Mouse (Mus musculus) urinary bladder, adult 2 months (tissue): ENCODE measurements at regions not wholly inside any gene's neighbourhood (a gene's known extent, or its start where the extent isn't known, plus 50 kb on each side); places are given as distances from the start of the nearest gene placed in this dataset.
A peak's percentile ranks its signal among the peaks of the same experiment; 100 is the strongest.

ENCODE experiments used
- DNase-seq: peaks from one replicate; pipeline ENCODE4 v3.0.0; 2022; ENCODE audit warnings: low spot score

DNA sequence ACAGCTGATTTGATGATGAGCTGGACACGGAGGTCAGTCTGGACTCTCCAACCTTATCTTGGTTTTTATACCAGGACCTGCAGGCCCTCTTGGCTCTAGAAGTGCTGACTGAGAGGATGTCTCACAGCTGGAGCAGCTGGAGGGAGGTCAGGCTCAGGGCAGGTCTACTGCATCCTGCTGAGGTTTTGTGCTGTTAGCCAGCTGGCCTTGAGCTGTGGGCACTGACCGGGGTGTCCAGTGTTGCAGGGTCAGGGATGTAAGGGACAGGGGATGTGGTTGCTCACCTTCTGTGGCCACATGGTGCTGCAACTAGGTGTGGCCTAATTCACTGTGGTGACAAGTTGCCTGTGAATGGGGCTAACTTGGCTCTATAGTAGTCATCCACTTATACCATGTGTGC, 211.0 kb upstream of the Eef2kmt start:
- DNase-seq: no peak

DNA sequence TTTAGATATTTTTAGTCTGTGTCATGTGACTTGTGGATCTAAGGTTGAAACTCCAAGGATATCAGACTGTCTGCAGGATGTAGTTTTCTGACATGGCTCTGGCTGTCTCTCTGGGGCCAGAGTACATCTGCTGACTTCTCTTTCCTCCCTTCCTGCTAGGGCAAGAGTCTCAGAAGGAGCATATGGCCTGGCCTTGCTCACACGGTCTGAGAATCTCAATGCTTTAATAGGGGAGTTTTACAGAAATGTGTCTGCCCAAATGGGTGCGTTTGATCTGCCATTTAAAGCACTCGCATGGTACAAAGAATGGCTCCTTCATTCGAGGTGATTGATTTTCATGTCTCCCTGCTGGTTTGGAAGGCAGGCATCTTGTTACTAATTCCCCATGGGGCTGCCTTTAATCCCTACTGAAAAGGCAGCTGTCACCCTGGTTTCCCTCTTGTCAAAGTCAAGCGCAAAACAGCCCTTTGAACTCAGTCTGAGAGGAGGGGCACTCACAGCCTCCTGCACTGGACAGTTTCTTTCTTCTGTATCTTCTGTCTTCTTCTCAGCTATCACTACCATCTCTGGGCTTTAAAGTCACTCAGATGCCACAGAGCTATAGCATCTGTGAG, 199.7 kb upstream of the Eef2kmt start:
- DNase-seq: no peak

DNA sequence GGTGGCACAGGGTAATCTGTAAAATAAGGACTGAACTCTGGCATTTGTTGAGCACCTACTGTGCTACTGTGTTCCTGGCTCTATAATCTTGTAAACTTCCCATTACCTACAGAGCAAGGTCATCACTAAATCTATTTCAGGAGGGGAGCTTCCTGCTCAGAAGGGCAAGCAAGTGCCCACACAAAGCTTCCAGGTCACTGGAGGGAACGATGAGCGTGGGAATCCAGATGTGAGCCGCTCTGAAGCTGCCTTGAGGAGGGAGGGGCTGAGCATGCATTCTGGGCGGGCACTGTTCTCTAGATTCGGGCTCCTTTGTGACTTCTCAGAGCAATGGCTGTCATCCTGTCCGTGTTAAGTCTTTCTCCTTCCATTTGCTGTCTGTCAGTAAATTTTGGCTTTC, 198.5 kb upstream of the Eef2kmt start:
- DNase-seq: no peak

DNA sequence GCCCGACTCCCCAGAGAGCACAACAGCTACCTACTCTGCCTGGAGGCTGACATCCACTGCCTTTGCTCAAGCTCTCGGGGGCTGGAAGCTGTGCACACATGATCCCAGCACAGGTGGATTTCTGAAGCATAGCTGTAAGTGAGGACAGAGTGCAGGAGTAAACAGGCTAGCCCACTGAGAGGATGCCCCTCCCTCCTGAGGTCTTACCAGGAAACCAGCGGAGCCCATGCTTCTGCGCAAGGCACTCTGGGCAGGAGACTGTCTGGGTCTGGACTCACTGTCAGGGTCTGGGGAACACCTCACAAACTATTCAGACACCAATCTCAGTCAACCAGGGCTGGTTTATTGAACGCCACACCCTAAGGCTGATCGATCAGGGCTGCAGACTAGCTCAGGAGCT, 197.2 kb upstream of the Eef2kmt start:
- DNase-seq: no peak

DNA sequence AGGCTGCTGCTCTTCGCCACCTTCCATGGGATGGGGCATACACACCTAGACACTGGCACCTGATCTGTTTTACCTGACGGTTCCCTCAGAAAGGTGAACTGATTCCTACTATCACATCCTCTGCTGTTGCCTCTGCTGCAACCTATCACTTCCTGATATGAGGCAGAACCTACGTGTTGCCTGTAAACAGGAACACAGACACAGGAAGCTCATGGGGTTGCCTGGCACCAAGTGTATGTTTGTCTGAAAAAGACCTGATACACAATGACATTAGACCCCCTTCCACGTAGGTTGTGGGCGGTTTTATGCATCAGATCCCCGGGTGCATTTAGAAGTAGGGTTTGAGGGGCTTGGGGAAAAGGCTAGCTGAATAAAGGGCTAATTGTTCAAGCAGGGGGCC, 190.0 kb upstream of the Eef2kmt start:
- no peak for DNase-seq

DNA sequence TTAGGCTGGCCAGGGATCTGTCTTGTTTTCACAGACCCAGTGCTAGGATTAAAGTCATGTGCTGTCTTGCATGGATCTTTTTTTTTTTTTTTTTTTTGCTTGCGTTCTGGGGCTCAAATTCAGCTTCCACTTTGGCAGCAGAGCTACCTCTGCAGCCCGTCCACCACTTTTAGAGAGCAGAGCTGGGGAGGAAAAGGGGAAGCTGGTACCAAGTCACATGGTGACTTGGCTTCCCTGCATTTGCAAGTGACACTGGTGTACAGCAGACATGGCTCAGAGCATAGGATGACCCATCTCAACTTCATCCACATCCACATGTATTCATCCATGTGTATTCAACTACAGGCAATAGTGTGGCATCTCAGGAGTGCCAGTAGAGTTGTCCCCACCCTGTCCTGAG, 189.0 kb upstream of the Eef2kmt start:
- no peak for DNase-seq

DNA sequence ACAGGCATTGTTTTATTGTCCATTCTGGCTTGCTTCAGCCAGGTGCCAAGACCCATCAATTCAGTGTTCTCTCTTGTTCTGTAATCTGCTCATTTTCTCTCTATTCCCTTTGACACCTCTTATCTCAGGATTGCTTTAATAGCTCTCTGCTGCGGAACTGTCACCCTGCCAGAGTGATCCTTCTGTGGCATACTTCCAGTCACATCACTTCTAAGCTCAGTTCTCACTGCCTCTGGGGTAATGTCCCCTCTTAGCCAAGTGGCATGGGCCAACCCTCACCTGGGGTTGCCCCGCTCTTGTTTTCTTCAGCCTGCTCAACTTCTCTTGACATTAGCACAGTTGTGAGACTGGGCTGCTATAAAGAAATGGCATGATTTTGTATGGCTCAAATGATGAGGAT, 183.9 kb upstream of the Eef2kmt start:
- no peak for DNase-seq

DNA sequence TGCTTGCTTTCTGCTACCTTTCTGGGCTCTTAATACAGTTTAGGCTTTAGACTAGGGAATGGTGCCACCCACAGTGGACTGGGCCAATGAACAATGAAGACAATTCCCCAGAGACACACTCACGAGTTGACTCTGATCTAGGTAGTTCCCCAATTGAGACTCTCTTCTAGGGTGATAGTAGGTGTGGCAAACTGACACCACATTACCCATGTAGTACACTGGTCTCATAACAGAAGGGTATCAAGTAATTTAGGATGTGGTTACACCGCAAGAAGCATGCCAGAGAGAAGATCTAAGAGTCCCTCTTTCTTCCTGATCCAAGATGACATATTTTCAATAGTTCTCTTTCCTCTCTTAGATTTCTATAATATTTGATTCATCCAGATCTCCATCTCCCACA, 182.6 kb upstream of the Eef2kmt start:
- no peak for DNase-seq

DNA sequence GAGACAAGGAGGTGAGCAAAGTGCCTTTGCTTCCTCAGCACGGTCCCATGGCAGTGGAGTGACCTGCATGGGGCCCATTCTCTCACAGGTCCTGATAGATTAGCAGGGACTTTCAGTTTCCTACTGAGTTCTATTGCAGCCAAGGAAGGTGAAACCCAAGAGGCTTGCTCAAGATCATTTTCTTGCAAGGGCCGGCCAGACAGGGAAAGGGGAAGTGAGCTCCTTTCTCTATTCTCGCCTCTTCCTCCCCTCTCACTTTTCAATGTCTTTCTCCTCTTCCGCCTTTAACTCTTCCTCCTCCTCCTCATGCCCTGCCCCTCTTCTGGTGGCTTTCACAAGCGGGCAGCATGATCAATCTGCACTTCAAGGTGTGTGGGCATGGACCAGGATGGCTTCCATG, 175.9 kb upstream of the Eef2kmt start:
- DNase-seq: no peak

DNA sequence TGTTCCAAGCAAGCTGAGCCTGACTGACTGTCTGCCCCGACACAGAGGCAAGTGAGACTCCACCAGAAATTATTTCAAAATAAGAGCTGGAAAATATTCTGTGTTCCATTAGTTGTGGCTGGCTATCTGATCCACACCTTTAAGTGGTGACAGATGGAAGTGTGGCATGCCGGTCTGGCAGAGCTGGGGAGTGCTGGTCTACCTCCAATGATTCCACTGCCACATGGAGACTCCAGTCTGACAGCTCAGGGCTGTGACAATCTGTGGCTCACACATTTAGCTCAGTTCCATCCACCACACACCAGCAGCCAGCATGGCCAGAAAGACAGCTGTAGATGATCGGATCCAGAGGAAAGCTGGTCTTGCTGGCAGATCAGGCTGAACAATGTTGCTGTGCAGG, 175.3 kb upstream of the Eef2kmt start:
- no peak for DNase-seq

DNA sequence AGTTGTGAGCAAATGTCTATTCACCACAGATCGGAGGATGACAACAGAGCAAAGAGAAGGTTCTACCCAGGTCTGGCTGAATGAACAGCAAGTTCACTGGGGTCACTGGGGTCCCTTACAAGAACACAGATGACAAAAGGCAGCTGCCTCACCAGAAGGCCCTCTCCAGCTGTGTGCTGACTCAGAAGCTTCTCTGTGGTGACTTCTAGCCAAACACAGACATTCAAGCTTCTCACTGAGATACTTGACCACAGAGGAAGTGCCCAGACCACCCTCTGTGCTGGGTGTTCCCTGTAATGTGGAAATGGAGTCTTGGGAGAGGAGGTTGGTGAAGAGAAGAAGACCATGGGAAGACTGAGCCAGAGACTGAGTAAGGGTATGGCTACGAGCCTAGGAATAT, 173.7 kb upstream of the Eef2kmt start:
- DNase-seq: no peak

DNA sequence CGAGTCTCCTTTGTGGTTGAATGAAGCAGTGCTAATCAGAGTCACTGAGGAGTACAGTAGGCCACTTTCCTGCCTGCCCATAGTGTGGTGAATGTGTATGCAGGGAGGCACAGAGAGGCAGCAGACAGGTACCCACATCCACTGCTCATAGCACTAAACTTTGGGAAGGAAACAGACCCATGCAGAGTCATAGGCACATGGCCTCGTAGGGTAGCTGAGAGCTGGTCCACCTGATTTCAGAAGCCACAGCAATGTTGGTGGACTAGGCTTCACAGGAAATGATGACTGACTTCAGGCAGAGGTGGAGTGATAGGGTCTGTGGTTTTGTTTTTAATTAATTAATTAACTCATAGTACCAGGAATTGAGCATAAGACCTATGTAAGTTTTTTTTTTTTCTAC, 170.1 kb upstream of the Eef2kmt start:
- DNase-seq: no peak

DNA sequence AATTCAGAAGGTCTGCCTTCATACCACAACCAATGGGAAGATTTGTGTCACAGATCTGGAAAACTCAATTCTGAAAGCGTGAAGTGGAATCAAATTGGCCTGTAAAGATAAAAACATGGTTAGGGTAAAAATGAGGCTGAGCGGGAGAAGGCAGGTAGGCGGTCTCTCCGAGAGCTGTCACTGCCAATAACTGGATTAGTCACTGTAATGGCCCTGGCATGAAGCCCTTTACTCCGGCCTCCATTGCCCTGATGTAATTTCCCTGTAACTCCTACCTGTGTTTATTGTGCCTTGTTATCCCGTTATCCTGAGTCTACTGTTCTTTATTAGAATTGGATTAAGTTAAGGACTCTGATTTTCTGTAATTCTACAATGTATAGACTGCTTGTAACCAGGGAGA, 166.3 kb upstream of the Eef2kmt start:
- no peak for DNase-seq

DNA sequence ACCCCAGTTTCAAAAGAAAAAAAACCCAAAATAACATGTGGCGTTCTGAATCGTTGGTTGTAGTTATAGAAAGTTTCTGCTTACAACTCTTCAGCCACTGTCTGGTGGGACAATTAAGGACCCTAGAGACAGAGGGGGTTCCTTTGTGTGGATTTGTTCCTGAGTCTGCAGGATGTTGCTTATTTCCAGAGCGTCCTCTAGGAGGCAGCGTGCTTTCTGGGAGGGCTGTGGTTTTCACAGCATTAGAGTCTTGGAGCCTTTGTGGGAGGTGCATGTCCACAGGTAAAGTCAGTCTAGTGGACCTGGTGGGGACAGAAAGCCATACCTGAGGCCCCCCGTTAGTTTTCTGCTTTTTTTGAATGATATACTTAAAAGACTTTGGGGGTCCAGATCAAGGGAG, 165.8 kb upstream of the Eef2kmt start:
- DNase-seq: no peak

DNA sequence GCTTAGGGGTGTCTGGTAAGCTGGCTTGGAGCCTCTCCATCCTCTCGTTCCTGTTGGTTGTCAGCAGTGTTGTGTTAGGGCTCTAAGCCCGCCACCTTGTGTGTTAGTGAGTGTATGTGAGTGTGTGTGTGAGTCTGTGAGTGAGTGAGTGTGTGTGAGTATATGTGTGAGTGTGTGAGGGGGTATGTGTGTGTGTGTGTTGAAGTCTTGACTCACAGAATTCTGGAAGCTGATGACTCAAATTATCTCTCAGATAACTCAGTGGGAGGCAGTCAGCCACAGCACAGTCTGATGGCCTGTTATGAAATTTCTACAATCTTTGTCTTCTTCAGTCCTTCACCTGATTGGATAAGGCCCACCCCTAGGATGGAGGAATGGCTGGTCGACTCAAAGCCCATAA, 163.7 kb upstream of the Eef2kmt start:
- DNase-seq: no peak

DNA sequence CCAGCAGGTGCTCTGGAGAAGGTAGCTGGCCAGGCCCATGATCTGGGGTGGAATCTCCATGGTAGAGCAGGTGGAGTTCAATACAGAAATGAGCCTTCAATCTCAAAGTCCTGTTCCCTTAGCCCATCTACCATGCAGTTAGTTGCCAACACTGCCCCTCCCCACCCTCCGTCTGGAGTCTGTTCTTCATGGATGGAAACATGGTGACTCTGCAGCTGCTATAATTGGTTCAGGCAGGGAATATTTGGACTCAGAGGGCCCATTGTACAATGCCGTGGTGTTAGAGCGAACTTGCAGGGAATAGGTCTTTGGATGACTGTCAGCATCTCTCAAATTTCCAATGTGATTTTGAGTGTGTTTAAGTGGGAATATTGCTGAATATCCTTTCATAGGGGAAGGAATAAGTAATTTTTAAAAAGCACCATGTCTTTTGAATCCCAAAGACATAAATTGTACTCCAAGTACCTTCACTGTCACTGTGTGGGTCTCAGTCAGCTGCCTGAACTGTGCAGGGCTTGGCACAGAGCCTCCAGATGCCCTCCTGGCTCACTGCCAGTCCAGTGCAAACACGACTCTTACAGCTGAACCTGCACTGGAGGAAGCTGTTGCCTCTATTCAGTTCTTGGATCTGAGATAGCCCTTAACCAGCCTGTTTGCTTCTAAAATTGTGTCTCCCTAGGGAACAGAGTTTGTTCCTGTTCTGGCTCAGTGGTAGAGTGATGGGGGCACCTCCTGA, 162.8 kb upstream of the Eef2kmt start:
- DNase-seq: no peak

DNA sequence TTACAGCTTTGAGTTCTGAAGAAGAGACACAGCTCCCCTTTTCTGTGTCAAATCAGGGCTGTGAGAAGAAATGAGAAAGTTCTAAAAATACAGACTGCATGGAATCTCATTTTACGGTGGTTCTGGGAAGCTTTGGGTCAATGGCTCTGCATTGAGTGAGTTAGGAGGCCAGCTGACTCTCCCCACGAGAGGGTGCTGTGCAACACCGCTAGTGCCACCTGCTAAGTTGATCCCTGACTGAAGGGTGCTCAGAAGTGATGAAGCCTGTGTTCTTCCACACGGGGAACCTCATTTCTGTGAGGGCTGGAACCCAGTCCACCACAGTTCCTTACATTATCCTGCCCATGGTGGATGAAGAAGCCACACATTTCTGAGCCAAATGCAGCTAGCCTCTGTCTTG, 159.5 kb upstream of the Eef2kmt start:
- DNase-seq: no peak

DNA sequence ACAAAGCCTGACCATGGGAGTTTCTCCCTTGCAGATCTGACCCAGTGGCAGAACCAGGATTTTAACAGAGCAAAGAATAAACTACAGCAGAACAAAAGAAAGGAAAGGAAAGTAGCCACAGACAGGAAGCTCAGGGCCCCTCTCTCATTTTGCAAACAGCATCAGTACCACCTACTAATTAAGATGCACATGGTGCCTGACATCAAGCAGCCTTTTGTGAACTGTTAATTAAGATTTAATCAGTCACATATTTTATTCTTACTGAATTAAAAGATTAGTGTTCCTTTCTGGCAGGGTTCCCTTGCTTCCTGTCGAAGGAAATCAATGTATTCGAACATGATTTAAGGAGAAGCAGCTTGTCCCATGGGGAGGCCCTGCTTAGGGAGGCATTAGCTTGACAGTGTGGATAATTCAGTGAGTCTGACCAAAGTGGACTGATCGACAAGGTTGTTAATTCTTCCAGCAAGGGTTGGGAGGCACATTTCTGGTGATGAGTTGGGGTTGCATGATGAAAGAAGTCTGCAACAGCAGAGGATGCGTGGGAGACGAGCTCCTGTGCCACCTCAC, 156.1 kb upstream of the Eef2kmt start:
- DNase-seq: no peak

DNA sequence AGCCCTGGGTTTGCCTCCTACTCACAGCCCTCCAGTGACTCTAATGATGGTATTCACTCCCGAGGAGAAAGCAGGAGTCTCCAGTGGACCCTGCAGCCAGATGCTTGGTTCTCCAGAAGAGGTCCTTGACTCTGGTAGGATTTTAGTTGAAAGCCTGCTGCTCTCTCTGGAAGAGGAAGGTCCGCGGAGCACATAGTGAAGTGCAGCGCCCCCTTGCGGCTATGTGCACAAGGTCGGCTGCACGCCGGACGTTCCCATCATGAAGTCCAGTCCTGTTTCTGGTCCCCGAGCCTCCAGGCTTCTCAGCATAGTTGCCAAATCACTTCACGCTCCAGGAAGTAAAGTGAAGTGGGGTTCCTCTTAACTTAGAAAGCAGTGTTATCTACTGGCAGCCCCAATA, 150.9 kb upstream of the Eef2kmt start:
- peak; percentile 27 for DNase-seq

DNA sequence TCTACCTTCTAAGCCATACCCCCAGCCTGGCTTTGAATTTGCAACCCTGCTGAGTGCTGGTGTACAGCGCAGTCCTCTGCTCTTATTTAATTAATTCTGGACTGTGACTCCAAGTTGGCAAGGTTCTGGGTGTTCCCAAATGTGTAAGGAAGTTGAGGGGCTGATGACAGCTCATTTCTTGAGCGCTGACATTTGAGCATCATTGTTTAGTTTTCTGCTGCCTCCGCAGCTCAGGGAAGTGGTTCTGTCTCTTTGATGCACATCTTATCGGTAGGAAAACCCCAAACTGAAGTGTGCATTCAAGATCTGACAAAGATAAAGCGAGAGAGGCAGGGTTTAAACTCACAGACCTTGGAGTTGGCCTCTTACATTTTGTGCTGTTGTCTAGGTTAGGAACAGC, 137.6 kb upstream of the Eef2kmt start:
- DNase-seq: no peak

DNA sequence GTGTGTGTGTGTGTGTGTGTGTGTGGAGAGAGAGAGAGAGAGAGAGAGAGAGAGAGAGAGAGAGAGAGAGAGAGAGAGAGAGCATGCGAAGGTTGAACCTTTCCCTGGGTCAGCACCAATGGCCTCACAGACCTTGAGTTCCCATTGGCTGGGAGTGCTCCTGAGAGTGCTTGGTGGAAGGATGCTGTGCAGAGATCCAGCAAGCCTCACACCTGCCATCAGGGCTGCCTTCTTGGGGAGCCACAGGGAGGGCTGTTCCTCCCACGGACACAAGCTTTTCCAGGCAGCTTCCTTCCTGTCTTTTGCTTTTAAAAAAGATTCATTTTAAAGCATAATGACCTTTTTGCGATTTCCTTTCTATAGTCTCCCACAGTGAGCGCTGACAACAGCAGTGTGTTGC, 127.1 kb upstream of the Eef2kmt start:
- no peak for DNase-seq

DNA sequence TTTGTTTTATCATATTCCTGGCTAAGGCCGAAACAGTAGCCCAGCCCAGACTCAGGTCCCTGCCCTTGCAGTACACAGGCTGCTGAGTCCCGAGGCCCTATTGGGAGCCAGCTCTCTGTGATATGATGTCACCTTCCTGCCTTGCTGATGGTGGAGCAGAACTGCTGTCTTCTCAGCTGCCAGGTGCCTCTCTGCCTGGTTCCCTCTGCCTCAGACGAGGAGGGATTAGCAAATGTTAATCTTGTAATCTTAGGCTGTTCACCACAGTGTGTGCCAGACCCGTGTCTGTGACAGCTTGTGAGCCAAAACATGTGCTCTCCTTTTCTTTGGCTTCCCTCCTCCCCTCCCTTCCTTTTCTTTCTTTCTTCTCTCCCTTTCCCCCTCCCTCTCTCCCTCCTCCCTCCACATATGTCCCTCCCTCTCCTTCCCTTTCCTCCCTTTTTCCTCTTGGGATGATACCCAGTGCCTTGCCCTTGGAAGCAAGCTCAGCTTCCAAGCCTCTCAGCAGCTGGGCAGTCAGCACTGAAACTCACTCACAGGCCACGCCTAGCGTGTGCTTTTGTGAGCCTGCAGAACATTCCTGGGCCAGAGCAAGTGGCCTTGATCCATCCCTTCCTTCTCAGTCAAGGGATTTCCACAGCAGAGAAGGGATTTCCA, 126.6 kb upstream of the Eef2kmt start:
- DNase-seq: no peak

DNA sequence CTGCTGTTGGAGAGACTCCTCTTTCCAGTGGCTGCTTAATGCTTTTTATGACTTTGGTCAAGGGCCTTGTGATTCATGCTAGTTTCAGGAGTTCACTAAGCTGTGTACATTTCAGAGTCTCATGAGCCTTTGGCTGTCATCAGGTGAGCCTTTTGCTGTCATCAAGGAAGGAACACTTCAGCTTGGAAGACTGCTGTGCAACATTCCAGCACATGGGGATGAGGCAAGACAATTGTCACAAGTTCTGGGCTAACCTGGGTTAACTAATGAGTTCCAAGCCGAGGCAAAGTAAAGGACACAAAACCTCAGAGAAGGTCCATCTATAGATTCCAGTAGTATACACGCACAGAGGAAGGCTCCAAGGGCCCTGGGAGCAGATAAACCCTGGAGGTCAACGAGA, 124.8 kb upstream of the Eef2kmt start:
- DNase-seq: no peak
